Comparison of ENCODE assay signal across 21 mouse cellular contexts in the genomic region with DNA sequence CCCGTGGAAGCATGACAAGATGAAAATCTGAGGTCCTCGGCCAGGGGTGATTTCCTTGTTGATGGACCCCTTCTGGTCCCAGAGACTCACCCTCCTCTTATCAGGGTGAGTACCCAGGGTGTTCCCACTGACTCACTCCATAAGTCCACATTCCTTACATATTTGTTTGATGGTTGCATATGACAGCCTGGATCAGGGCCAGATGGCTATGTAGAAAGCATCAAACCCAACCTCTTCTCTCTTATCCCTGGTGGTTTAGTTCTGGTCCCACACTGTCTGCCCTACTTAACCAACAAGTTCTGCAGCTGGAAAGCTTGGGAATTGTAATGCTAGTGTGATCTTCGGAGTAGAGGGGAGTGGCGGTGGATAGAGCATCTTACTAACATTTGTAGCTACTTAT. TPM values are rescaled to one million over a fixed set of nuclear protein-coding genes. Genes with fewer than 3 reads are reported as not detected.
DNase-seq lines count a peak whose midpoint lies in the region; ATAC-seq and TF ChIP-seq lines count a peak whose summit lies in the region.
"Had no signal": no experiment of that assay in that cellular context is flagged by ENCODE, and none has a peak within 500 bp of the region (broad histone marks: within the 10 kb centered on the region; RNA-seq: fewer than 3 reads in every experiment).

No protein-coding gene starts in this region.

- H3K9me3 ChIP-seq in lung, embryonic 14.5 days (ENCODE audit: low read depth, low read length): no peaks in the 10 kb centered on the region
- H3K9me3 ChIP-seq in hindbrain, embryonic 11.5 days (ENCODE audit: control insufficient read depth, low read length): no peaks in the 10 kb centered on the region
- H3K9me3 ChIP-seq: embryonic facial prominence, embryonic 10.5 days; embryonic facial prominence, embryonic 12.5 days; forebrain, embryonic 13.5 days; forebrain, embryonic 15.5 days had no signal

- no peak overlapping the region for H3K27ac ChIP-seq in lung, embryonic 14.5 days (ENCODE audit: low read depth)
- H3K27ac ChIP-seq in hindbrain, embryonic 11.5 days (ENCODE audit: low read depth, low read length): no peak overlapping the region
- H3K27ac ChIP-seq: embryonic facial prominence, embryonic 10.5 days; embryonic facial prominence, embryonic 12.5 days; forebrain, embryonic 13.5 days; forebrain, embryonic 15.5 days had no signal

- no peak overlapping the region for H3K4me2 ChIP-seq in lung, embryonic 14.5 days
- H3K4me2 ChIP-seq in hindbrain, embryonic 11.5 days (replicated peaks; ENCODE audit: low read depth, low read length): no peak overlapping the region
- H3K4me2 ChIP-seq: embryonic facial prominence, embryonic 12.5 days; forebrain, embryonic 13.5 days; forebrain, embryonic 15.5 days had no signal

- TF ChIP-seq CTCF in lung, embryonic 14.5 days (IDR thresholded peaks at IDR 0.05; ENCODE audit: low read depth): no peak

- DNase-seq in lung, embryonic 14.5 days: peak; percentile 23
- DNase-seq in lung, postnatal 36 days: no peak
- DNase-seq in 3134 (ENCODE audit: extremely low read depth, insufficient read length, low spot score) (peak; percentile 18), 3T3-L1 (ENCODE audit: low read depth, low spot score) (peak; percentile 82), NIH3T3 (ENCODE audit: low read depth) (peak; percentile 65)
- no peak for DNase-seq in hindbrain, embryonic 11.5 days (ENCODE audit: low spot score)
- DNase-seq in frontal cortex, postnatal 14 days (ENCODE audit: low spot score in 2 of 2): no peak
- DNase-seq in cerebellum, adult 11 months: no peak
- DNase-seq: adrenal gland, adult 2 months; adrenal gland, postnatal 10 days; adrenal gland, postnatal 25 days; cerebellum, adult 11-12 months; cerebellum, adult 2 months; cerebellum, adult 9-10 months; cerebellum, postnatal 10 days; cerebellum, postnatal 25 days; forebrain, postnatal 0 days had no signal

- H3K4me3 ChIP-seq in lung, embryonic 14.5 days (ENCODE audit: low read depth, low read length): no peak overlapping the region
- no peak overlapping the region for H3K4me3 ChIP-seq in hindbrain, embryonic 11.5 days (ENCODE audit: low read depth, low read length)
- H3K4me3 ChIP-seq: embryonic facial prominence, embryonic 10.5 days; embryonic facial prominence, embryonic 12.5 days; forebrain, embryonic 13.5 days; forebrain, embryonic 15.5 days had no signal

- H3K36me3 ChIP-seq in lung, embryonic 14.5 days (ENCODE audit: insufficient read depth): no peaks in the 10 kb centered on the region
- H3K36me3 ChIP-seq in hindbrain, embryonic 11.5 days (ENCODE audit: control insufficient read depth, insufficient read depth, low read length): no peaks in the 10 kb centered on the region
- H3K36me3 ChIP-seq: embryonic facial prominence, embryonic 10.5 days; embryonic facial prominence, embryonic 12.5 days; forebrain, embryonic 15.5 days had no signal

- WGBS in lung, embryonic 14.5 days: 76% methylated on average over 4 of the region's 4 CpGs
- WGBS in hindbrain, embryonic 11.5 days: 86% methylated on average over 4 of the region's 4 CpGs

- no peaks in the 10 kb centered on the region for H3K4me1 ChIP-seq in lung, embryonic 14.5 days (ENCODE audit: insufficient read depth)
- H3K4me1 ChIP-seq in hindbrain, embryonic 11.5 days (replicated peaks; ENCODE audit: control insufficient read depth, insufficient read depth, low read length): no peaks in the 10 kb centered on the region
- H3K4me1 ChIP-seq: embryonic facial prominence, embryonic 10.5 days; embryonic facial prominence, embryonic 12.5 days; forebrain, embryonic 13.5 days had no signal

- no peak overlapping the region for H3K9ac ChIP-seq in lung, embryonic 14.5 days
- no peak overlapping the region for H3K9ac ChIP-seq in hindbrain, embryonic 11.5 days (ENCODE audit: low read depth, low read length)
- H3K9ac ChIP-seq: embryonic facial prominence, embryonic 12.5 days; forebrain, embryonic 13.5 days; forebrain, embryonic 15.5 days; forebrain, postnatal 0 days had no signal

- no peak for ATAC-seq in lung, embryonic 14.5 days (ENCODE audit: insufficient read depth)
- ATAC-seq in hindbrain, embryonic 11.5 days (ENCODE audit: low FRiP score): no peak
- ATAC-seq: forebrain, embryonic 13.5 days; forebrain, embryonic 15.5 days; forebrain, postnatal 0 days had no signal

- no peaks in the 10 kb centered on the region for H3K27me3 ChIP-seq in lung, embryonic 14.5 days (ENCODE audit: insufficient read depth, low read length)
- H3K27me3 ChIP-seq in hindbrain, embryonic 11.5 days (ENCODE audit: control insufficient read depth, insufficient read depth, low read length): no peaks in the 10 kb centered on the region
- H3K27me3 ChIP-seq: embryonic facial prominence, embryonic 12.5 days; forebrain, embryonic 13.5 days; forebrain, embryonic 15.5 days had no signal

RNA-seq across cellular contexts. Expression of gene Camk1d, which starts 54.6 kb away (rescaled TPM):
- 2.9 and 3.0 TPM in 2 replicates for polyA plus RNA-seq in lung, embryonic 14.5 days (2014; fragmentation: Nextera tagmentation; extraction: Ambion mirVana)
- polyA plus RNA-seq in hindbrain, embryonic 11.5 days (2014; fragmentation: Nextera tagmentation; extraction: Ambion mirVana): 2.2 and 2.7 TPM in 2 replicates

Comparison
In these comparisons a context has a peak if more than half of its experiments do, and no peak if none do; other contexts are left out.
1. DNase-seq: peak in lung, embryonic 14.5 days (single experiment), 3134 (single experiment), 3T3-L1 (single experiment) and NIH3T3 (single experiment); none in lung, postnatal 36 days (single experiment), hindbrain, embryonic 11.5 days (single experiment), frontal cortex, postnatal 14 days (0 of 2) and cerebellum, adult 11 months (single experiment).